Mouse (Mus musculus) hindlimb bud, embryonic 11.5 days (tissue): ENCODE measurements around the gene Gnaq.
"Not testable (repeated sequence)": the region's sequence is repeated elsewhere in the genome, so short reads cannot be mapped to it uniquely, and the experiment has no call there.

Experiments
- DNase-seq: peaks from one replicate; pipeline ENCODE4 v3.0.0-alpha.2; 2012; ENCODE audit warnings: low read depth, low spot score; ENCODE audit errors: extremely low spot score

Gnaq gene

DNA sequence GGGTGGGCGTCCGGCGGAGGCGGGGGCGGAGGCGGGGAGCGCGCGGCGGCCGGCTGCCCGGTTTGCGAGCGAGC, at the start of gene Gnaq:
Gene Gnaq, plus strand, starts transcription at position 41 of the 74 bp plus-strand sequence.
- DNase-seq = no peak

DNA sequence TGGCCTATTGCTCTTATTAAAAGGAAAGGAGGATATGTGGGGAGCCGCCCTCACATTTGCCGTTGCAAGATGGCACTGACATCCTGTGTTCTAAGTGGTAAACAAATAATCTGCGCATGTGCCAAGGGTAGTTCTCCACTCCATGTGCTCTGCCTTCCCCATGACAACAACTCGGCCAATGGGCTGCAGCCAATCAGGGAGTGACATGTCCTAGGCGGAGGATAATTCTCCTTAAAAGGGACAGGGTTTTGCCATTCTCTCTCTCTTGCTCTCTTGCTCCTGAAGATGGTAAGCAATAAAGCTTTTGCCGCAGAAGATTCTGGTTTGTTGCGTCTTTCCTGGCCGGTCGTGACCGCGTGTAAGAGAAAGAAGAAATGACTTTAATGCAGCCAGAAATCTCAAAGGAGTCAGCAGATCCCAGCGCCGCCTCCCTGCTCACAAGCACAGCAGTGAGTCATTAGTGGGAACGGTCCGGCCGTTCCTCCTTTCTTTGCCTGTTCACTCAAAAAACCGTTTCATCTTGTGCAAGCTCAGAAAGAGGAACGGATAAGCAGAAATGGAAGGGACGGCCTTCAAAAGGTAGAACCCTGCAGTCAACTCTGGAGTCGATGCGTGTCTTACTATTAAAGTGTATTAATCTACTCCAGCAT, 48.5 kb upstream of the Gnaq start:
- not testable (repeated sequence) for DNase-seq

DNA sequence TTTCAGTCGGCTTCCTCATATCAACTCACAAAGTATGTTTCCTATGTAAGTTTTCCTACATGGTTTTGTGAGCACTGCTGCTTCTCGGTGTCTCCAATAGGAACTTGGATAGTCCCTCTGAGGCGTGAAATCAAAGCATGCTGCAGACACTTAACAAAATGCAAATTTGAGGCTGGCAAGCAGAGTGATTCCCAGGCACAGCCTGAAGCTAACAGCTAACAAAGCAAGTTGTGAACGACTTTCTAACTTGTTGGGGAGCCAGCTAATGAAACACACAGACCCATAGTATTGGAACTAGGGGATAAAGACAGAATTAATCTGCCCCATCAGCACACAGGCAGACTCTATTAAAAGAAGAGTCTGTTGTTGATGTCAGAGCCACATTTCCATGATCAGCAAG, 47.4 kb upstream of the Gnaq start:
- no peak for DNase-seq

DNA sequence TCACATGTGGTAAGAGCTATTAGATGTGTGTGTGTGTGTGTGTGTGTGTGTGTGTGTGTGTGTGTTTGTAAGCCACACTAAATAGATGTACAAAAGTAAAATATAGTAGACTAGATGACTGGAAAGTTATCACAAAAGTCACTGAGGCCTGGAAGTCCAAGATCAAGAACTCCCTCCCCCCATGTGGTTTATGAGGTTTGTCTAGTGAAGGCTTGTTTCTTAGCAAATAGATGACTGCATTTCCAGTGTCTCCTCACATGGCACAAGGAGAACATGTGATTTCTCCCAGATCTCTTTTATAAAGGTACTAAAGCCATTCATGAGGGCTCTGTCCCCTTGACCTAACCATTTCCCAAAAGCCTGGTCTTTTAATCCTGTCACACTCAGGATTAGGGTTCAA, 46.5 kb upstream of the Gnaq start:
- no peak for DNase-seq

DNA sequence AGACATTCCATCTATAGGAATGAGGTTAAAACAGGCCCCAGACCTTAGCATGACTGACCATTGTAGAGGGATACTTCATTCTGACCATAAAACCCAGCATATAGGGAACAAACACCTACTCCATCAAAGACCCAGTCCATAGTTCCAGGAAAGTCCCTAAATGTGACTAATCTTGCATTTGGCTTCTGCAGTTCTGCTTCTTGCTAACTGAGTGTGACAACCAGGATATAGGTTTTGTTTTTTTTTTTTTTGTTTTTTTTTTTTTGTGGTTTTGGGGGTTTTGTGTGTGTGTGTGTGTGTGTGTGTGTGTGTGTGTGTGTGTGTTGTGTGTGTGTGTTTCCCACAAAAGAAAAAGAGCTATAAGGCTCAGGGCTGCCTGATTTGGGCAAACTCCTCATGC, 46.0 kb upstream of the Gnaq start:
- no peak for DNase-seq

DNA sequence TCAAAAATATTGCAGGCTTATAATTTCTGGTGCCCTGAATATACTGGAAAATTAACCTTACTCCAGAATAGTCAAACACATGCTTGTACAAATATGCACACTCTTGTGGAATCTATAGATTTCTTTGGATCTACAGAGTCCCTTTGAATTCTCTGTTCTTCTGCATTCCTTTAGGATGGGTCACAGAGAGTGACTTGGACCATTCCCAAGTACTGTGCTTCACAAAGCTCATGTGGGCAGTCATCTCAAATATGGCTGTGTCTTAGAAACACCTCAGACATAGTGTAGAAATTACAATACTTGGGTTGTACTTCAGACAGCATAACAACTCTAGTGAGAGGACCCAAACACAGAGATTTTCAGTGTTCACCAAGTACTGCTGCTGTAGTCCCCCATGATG, 45.2 kb upstream of the Gnaq start:
- no peak for DNase-seq

DNA sequence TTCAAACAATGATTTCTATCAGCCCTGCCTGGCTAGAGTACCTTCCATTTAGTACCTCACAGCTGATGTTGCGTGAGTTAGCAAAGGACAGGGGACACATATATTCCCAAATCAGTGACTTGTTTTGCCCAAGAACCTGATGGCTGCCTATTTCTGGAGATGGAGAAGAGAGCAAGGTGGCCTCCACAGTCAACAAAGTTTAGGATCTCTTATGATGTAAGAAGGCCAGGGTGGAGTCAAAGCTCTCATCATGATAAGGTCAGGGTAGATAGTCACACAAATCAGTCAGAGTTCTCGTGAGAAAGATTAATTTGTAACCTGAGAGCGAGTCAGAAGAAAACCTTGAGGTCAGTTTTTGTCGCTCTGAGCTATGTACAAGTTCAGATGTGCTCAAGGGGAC, 39.0 kb upstream of the Gnaq start:
- no peak for DNase-seq

DNA sequence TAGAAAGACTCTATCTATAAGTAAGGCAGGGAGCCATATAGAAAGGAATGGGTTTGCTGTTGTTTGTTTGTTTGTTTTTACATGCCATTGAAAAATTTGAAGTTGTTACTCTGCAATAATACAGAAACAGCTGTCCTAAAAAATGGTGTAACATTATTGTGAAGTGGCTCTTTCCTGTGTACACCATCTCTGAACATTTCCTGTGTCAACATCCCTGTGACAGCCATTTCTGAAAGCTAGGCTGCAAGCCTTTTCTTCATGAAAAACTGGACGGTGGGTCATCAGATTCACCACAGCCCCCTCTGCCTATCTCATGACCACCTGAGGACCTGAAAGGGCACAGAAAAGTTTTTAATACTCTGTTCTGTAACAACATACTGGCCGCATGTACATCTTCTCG, 22.7 kb upstream of the Gnaq start:
- no peak for DNase-seq

DNA sequence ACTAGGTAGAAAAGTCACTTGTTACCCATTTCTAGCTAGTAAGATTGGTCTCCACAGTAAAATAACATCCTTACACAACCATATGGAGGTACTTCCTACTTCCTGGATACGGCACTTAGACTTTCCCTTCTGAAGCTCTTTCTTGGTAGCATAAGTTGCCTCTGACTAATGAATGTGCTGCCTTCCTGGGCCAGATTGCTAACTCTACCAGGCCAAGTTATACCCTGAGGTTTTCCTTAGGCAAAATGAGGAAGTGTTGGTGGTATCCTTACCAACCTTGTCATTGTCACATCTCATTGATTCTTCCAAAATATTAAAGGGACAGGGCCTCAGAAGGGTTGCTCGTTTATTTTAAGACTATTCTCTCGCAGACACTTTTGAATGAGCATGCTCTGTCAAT, 22.0 kb upstream of the Gnaq start:
- no peak for DNase-seq

DNA sequence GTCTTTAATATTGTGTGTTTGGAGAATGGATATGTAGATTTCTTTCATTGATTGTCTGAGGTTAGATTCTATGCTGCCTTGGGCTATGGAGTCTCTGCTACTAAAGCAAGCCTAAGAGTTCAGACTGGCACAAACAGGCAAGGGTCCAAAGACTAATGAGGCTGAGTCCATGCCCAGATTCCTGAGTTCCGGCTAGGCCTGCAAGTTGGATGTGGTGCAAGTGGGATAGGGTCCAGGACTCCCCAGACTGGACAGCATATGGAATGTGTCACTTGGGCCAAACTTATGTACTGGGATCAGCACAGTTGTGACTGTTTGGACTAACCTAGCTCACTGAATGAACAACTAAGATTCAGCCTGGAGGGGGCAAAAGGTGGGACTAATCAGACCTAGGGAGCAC, 19.3 kb upstream of the Gnaq start:
- no peak for DNase-seq

DNA sequence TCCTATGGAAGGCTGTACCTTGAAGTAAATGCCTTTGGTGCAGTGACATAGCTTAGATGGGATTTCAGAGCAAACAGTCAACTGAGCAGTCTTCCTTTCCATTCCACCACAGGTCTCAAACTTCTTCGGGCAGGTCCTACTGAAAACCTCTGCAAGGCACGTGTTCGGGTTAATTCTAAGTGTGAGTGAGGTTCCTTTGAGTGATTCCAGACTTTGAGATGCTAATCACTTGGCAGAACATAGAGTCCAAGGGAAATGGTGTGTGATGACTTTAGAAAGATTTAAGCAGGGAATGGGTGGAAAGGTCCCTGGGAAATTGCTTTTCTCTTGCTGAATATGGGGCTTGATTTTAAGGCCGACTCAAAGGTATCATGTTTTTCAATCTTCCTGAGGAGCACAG, 14.2 kb upstream of the Gnaq start:
- no peak for DNase-seq

DNA sequence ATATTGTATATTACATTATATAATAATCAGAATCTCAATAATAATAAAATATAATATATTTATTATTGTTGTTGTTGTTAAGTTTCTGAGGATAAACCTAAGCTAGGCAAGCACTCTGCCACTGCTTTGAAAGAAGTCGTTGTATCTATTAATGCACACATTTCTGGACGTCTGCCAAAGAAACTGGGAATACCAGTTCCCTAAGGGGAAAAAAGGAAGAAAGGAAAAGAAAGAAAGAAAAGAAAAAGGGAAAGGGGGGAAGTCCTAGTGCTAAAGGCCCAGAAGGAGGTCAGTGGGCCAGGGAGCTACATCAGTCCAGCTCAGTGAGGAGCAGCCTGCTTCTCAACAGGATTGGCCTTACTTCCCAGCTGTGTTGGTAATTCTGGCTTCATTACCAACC, 11.3 kb upstream of the Gnaq start:
- DNase-seq = no peak

DNA sequence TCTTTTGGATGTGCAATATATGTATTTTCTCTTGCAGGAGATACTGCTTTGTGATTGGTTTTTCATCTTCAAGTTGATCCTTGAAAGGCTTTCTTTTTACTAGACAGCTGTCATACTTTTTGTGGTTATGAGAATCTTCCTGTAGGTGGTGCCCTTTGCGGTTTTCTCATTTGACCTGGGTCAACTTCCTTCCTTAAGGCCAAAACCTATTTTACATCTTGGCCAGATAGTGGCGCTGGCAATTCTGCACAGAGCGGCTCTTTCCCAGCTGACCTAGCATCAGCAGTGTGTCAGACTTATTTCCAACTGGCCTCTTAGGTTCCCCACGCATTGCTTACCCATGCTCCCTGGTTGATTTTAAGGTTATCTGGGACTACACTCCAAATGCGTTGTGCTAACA, 3.9 kb upstream of the Gnaq start:
- no peak for DNase-seq

DNA sequence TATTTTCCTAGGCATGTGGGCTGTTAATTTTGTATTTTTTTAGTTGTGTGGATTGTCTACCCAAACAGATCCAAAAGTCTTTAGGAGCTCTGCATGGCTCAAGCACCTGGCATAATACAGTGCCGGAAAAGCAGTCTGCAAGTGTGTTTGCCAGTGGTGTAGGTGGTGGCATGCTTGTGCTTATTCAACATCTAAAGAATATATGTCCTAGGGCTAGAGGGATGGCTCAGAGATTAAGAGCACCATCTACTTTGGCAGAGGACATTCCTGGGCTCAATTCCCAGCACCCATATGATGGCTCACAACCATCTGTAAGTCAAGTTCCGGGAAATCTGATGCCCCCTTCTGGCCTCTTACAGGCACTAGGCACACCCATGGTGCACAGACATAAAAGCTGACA, 3.5 kb upstream of the Gnaq start:
- DNase-seq = no peak

DNA sequence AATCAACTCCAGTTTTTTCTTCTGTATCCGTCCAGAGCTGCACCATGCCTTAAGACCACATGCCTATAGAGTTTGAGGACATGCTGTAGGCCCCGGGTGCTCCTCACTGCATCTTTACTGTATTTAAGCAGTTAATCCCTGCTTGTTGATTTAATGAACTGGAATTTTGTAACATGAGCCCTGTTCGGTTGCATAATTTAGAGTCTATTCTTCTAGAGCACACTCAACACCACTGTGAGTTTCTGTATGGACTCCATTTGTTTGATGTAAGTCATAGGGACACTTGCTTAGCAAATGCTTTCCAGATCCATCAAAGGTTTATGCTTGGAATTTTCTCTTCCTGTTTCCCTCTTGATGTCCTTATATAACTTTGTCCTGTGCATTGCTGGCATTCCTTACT, 2.2 kb upstream of the Gnaq start:
- no peak for DNase-seq

DNA sequence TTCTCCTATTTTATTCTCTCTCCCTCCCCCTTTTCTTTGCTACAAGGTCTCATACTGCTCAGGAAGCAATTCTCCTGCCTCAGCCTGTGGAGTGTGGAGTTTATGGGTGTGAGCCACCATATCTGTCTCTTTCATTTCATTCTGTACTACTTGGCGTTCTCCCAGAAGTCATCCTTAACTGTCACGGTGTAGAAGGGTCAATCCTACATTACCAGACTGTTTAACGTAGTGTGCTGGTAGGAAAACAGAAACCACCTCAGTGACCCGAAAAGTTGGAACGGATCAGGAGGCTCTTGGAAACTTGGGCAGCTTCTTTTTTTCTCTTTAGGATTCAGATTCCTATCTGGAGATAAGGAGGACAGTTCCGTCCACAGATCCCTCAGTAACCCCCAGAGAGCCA, 800 bp upstream of the Gnaq start:
- no peak for DNase-seq

DNA sequence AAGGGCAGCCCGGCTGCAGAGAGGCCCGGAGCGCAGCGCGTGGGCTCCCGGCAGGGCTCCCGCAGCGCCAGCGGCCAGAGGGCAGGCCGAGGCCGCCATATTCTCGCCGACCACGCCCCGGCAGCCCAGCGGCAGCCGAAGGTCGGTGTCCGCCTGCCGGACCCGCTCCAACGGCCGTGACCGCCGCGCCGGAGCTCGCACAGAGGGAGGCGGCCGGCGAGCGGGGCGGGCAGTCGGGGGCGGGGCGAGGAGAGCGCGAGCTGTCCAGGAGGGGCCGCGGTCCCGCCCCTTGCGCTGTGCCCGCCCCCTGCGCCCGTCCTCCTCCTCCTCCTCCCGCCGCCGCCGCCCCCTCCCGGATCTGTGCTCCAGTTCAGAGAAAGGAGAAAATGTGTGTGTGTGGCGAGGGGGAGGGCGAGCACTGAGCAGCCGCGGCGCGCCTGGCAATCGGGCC, 266 bp upstream of the Gnaq start:
- no peak for DNase-seq

DNA sequence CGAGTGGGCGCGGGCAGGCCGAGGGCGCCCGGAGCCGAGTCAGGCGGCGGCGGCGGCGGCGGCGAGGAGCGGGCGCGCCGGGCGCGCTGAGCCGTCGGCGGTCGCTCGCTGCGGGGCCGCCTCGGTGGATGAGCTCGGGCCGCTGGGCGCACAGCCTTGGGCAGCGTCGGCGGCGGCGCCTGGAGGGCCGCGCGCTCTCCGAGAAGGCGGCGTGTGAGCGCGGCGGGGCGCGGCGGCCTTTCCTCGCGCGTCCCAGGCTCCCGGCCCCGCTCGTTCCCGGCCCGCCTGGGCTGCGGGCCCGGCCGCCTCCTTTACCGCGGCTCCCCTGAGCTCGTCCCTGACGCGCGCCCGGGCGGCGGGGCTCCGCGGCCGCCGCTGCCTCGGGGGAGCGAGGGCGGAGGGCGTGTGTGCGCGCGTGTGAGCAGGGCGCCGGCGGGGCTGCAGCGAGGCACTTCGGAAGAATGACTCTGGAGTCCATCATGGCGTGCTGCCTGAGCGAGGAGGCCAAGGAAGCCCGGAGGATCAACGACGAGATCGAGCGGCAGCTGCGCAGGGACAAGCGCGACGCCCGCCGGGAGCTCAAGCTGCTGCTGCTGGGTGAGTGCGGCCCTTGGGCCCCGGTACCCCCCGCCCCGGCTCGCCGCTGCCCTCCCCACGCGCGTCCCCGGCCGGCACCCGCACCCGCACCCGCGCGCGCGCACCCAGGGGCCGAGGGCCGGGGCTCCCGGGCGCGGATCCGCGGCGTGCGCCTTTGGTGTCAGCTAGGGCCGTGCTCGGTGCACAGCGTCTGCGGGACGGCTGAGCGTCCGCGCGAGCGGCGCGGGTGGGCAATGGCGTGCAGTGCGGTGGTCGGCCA, 462 bp downstream of the Gnaq start:
- no peak for DNase-seq

DNA sequence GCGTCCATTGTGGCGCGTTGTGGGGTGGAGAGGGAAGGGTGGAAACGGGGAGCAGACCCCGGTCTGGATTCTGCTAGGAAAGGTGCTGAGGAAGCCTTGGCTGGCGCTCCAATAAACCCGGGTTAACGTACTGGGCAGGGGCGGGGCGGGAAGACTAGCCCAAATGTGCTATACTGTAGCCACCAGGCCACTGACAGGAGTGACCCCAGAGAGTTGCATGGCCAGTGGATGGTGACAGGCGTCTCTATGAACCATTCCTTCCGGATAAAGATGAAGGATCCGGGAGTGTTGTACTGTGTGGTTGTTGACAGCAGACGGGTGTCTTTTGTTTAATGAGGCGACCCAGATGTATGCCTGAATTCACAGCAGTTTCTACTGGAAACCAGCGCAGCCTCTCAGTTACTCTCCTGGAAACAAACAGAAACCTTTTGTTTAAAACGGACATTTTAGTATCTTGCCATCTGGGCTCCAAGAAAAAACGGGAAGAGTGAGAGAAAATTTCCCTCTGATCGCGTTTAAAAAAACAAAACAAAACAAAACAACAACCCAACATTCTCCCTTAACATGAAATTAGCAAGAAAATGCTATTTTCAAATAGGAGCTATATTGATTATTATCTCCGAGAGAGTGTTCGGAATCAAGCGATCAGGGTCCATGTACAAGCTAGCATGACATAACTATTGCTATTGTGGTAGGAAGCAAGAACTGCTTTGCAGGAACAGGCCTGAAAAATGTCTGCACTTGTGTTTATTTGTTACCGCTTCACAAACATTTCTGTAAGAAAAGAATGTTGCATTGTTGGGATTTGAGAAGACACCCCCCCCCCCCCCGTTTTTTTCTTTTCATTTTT, 1.3 kb downstream of the Gnaq start:
- DNase-seq = no peak

DNA sequence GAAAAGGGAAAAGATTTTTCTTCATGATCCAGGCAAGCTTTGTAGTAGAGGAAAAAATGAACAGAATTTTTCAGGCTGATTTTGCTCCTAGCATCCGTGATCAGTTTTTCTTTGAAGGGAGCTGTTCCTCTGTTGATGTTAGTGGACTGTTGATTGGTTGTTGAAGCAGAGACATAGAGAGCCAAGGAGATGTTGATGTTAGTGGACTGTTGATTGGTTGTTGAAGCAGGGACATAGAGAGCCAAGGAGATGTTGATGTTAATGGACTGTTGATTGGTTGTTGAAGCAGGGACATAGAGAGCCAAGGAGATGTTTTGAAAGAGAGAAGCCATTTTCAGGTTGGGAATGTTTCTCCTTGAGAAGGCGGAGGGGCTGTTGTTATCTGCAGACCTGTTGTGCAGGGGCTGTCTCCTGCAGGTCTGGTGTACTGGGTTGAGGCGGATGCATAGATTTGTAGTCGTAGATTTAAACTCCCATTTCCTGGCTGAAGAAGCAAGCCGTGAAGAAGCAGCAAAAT, 5.5 kb downstream of the Gnaq start:
- DNase-seq = no peak

DNA sequence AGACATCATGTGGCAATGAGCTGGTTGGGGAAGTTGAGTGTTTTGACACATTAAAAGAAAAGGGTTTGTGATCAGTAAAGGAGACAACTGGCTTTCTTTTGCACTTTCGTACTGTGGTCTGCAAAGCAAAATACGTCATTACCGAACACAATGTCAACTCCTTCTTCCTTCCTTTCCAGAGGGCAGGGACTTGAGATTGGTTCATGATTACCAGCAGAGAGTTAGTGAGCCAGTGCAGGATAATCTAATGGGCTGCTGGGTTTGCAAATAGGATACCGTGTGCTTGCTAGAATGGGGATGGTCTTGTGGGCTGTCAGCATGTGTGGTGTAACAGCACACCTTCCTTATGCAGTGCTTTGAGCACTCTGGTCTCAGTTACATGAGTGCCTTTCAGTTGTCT, 8.1 kb downstream of the Gnaq start:
- DNase-seq = no peak

DNA sequence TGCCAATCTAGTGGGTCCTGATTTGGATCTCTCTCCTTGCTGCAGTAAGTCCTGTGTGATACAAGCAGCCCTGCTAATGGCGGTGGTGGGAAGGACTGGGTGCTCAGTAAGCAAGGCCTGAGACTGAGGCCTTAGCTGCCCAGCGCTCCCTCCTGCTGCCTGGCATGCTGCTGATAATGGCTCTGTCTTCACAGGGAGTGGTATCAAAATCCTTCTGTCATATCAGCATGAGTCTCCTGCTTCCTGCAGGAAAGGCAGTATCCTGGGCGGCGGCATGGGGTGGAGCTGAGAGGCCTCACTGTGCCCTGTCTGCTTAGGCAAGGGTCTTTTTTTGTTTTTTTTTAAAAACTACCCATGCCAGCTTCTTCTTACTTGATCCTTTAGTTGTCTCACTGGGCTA, 9.2 kb downstream of the Gnaq start:
- DNase-seq = no peak
